Mouse (Mus musculus) right cerebral cortex, adult 2 months (tissue): Measurements from ENCODE around the gene Col16a1.

Source experiments
- DNase-seq, 2 experiments: peaks; one replicate each; pipeline ENCODE4 v3.0.0; 2021 to 2022; ENCODE audit warnings: low spot score in 2 of 2

Col16a1 gene

DNA sequence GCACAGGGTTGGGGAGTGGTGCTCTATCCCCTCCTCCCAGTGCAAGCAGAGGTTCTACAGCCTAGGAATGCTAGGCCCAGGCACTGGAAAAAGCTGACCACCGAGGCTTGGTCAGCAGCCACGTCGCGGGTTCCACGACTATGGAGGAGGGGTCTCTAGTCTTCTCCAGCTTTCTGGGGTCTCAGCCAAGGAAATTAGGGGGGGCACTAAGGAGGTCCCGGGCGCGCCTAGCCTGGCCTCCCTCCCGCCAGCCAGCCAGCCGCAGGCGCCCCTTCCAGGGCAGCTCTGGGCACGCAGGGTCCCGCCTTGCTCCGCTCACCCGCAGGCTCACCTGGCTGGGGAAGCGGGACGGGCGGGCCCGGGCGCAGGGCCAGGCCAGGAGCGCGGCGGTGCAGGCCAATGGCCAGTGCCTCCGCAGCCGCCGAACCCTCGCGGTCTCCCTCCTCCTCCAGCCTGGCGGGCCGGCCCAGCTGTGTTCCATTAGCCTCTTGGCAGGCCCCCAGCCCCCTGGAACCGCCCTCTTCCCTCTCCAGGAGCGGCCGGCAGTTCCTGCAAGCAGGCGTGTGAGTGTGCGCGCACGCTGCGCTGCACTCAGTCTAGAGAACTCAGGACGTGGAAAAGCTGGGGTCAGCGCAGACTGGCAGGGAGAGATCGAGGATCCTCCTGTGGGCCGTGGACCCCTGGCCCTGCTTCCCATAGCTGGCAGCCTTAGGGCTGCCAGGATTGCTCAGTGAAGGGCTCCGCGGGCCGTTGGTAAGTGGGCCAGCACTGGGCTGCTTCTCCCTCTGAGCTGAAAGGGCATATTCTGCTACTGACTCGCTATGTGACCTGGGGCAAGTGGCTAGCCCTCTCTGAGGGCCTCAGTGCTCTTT, at the start of gene Col16a1:
Gene Col16a1 (plus strand): TSS at position 510 of the 872 bp plus-strand sequence.
- DNase-seq: peak; percentile 62 to 68

GRCm38 (mm10) chr4:129998124-129998523, 49.5 kb upstream of the Col16a1 start:
- peak; percentile 64 to 65 for DNase-seq

- no peak for DNase-seq
Measured at GRCm38 (mm10) chr4:130001710-130002109, 45.9 kb upstream of the Col16a1 start.

GRCm38 (mm10) chr4:130002157-130002556, 45.5 kb upstream of the Col16a1 start:
- peak; percentile 55 to 56 for DNase-seq

- peak in 1 of 2 experiments; percentile 58 for DNase-seq
Measured at GRCm38 (mm10) chr4:130005593-130005992, 42.0 kb upstream of the Col16a1 start.

DNA sequence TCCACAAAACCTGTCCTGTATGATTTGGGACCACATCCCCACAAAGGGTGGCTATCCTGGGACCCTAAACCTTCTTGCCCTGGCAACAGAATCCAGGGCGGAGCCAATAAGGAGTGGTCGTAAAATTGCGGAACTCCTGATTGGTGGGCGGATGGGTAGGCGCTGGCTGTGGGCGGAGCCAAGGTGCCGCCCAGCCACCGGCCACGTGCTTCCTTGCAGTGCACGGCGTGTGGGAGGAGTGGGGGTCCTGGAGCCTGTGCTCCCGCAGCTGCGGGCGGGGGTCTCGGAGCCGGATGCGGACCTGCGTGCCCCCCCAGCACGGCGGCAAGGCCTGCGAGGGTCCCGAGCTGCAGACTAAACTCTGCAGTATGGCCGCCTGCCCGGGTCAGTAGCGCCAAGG, 41.1 kb upstream of the Col16a1 start:
- DNase-seq: no peak

DNA sequence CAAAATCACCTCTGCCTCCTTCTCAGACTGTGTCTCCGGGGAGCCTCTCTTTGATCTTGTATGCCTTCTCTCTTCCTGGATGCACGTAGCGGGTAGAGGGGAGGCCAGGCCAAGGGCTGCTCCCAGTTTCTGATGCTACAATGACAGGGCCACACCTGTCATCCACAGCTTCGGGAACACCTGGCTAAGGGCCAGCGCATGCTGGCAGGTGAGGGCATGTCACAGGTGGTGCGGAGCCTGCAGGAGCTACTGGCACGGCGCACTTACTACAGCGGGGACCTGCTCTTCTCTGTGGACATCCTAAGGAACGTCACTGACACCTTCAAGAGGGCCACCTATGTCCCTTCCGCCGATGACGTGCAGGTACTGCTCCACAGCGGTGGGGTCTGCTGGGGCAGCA, 38.6 kb upstream of the Col16a1 start:
- no peak for DNase-seq

DNA sequence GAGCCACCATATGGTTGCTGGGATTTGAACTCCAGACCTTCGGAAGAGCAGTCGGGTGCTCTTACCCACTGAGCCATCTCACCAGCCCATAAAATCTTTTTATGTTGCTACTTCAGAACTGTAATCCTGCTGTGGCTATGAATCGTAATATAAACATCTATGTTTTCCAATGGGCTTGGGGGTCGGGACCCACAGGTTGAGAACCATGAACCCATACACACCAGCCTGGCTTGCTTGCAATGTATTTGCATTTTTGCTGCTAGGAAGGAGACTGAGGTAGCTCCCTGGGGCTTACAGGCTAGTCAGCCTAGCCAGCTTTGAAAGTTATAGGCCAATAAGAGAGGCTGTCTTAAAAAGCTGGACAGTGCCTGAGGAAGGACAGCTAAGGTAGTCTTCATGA, 36.9 kb upstream of the Col16a1 start:
- DNase-seq: no peak

DNA sequence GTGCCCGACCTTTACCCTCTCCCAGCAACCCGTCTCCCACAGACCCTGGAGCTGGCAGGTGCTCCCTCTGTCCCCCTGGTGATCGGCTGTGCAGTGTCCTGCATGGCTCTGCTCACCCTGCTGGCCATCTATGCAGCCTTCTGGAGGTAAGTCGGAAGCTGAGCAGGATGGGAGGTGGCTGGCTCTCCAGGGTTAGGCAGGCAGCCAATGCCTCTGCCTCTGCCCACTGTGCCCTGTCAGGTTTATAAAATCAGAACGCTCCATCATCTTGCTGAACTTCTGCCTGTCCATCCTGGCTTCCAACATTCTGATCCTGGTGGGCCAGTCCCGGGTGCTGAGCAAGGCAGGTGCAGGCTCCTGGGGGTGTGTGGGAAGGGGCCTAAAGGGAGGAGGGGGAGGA, 35.4 kb upstream of the Col16a1 start:
- no peak for DNase-seq

GRCm38 (mm10) chr4:130013111-130013510, 34.5 kb upstream of the Col16a1 start:
- DNase-seq: peak; percentile 85 to 89

GRCm38 (mm10) chr4:130016010-130016409, 31.6 kb upstream of the Col16a1 start:
- DNase-seq: no peak

GRCm38 (mm10) chr4:130017036-130017674, 30.5 kb upstream of the Col16a1 start:
- DNase-seq: no peak

- no peak for DNase-seq
Measured at GRCm38 (mm10) chr4:130022952-130023351, 24.7 kb upstream of the Col16a1 start.

GRCm38 (mm10) chr4:130023511-130024231, 24.0 kb upstream of the Col16a1 start:
- peak; percentile 72 to 73 for DNase-seq

GRCm38 (mm10) chr4:130025544-130025943, 22.1 kb upstream of the Col16a1 start:
- no peak for DNase-seq

DNA sequence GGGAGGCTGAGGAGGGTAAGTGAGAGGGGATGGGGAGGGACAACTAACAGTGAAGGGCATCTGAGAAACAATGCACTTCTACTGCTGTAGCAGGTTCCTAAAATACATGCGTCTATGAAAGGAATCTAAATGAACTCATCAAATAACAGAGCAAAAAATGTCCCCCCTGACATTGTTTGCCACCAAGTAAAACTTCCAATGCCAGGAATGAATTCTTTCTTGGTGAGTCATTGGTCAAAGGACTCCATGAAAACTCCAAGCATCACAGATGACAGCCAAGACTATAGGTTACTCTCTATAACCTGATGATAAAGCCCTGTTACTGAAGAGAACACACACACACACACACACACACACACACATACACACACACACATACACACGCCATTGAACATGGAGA, 16.5 kb upstream of the Col16a1 start:
- no peak for DNase-seq

GRCm38 (mm10) chr4:130033496-130033895, 14.1 kb upstream of the Col16a1 start:
- DNase-seq: no peak

DNA sequence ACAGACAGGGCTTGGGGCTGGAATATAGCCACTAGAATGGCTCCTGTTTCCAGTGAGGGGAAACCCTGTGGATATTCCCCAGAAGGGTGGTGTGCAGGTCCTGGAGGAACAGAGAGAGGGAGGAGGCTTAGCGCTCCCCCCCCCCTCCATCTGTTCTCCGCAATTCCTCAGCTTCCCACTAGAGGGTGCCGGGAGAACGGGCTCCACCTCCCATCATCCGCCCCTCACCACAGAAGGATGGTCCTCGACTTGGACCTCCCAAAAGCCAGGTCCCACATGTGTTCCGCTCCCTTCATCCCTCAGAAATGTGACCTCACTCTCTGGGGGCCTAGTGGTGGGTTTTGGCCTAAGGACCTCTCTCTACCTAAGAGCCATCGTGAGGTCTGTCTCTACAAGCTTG, 11.5 kb upstream of the Col16a1 start:
- DNase-seq: peak; percentile 59 to 70

GRCm38 (mm10) chr4:130036573-130037401, 10.9 kb upstream of the Col16a1 start:
- DNase-seq: peak; percentile 75 to 78

- DNase-seq: no peak
Measured at GRCm38 (mm10) chr4:130039351-130039750, 8.3 kb upstream of the Col16a1 start.

DNA sequence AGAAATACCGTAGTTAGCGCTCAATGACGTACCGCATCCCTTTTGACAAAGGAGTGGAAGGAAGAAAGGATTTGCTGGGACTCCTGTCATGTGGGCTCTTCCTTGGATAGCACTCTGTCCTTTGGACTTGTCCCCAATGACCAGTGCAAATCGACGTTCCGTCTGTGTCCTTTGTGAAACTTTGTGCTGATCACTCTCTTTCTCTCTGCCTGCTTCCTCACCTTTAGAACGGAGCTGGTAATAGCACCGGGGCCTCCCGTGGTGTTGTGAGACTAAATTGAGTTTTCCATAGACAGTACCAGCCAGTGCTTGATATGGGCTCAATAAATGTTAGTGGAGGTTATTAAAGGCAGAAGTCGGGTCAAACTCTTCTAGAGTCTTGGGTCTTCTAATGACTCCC, 6.6 kb upstream of the Col16a1 start:
- DNase-seq: no peak
